Mouse (Mus musculus) thymus, postnatal 10 days (tissue): ENCODE results near the gene Mpv17l2.

Experiments used
- DNase-seq, 2 experiments: peaks; one replicate each; pipeline ENCODE4 v3.0.0; 2021; ENCODE audit warnings: low spot score in 2 of 2

Gene Mpv17l2

GRCm38 (mm10) chr8:70721601-70722000 is 39.1 kb downstream of the Mpv17l2 start:
- DNase-seq = no peak

- DNase-seq = peak; percentile 51 to 79
These were observed 40.0 kb downstream of the Mpv17l2 start for GRCm38 (mm10) chr8:70720739-70721138.

- no peak for DNase-seq
These were observed 40.9 kb downstream of the Mpv17l2 start for GRCm38 (mm10) chr8:70719796-70720270.

DNA sequence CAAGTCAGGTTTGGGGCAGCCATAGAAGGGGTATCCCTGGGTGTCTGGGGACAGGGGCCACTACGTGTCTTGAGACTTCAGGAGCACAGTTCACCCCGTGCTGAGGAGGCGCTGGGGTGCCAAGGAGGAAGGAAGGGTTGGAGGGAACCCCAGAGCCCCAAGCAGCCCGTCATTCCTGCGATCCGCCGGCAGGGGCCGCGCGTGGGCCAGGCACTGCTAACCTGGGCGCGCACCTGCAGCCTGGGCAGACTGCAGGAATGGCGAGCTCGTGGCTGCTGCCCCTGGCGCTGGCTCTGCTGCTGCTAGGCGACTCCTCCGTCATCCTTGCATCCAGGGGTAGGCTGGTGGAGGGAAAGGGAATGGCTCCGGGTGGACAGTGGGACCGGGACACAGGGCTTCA is 42.4 kb downstream of the Mpv17l2 start, which contains the start of gene Gm3336:
Gene Gm3336, plus strand, starts transcription at position 247 of the 400 bp plus-strand sequence.
- peak; percentile 71 to 86 for DNase-seq

DNA sequence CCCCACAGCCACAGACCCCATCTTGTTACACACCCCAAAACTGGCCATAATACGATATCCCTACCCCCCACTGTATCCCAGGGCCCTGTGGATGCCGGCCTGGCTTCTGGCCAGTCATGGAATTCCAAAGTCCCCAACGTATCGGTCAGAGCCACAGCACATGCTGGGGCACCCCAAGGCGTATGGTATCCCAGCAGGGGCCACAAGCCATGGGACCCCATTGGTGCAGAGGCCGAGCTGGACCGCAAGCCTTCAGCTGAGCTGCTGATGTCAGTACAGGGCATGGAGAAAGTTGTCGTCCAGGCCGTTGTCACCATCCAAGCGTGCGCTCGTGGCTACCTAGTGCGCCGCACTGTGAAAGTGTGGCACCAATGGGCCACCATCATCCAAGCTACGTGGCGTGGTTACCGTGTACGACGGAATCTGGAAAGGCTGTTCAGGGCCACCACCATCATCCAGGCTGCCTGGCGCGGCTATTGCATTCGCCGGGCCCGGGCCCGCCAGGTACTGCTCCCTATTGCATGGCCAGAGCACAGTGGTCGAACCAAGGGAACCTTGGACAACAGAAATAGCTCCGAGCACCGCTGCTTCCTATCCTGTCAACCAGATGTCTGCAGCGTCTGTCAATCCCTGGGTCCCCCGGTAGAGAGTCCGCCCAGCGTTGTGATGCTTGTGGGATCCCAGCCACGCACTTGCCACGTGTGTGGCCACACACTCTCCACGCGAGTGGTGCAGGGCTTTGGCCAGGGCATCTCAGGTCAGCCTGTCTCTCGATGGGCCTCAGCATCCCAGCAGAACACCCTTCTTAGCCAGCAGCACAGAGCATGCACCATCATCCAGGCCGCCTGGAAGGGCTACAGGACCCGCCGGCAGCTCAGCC is 44.0 kb downstream of the Mpv17l2 start:
- DNase-seq = no peak

DNA sequence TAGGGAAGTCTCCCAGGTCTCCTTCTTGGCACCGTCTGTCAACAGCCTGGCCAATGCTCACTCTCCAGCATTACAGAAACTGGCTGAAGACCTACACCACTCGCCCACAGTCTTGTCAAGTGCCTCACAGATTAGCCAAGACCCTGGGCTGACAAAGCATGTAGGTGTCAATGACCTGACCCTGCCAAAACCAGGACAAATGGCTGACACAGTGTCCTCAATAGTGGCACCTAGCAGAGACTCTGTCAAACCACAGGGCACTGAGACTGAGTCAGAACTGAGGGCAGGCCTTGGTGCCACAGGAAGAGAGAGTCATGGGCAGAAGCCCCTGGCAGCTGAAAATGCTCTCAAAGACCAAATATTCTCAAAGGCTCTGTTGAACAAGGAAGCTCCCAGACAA is 45.7 kb downstream of the Mpv17l2 start:
- DNase-seq = no peak

GRCm38 (mm10) chr8:70713991-70714390 is 46.8 kb downstream of the Mpv17l2 start:
- DNase-seq = no peak

DNA sequence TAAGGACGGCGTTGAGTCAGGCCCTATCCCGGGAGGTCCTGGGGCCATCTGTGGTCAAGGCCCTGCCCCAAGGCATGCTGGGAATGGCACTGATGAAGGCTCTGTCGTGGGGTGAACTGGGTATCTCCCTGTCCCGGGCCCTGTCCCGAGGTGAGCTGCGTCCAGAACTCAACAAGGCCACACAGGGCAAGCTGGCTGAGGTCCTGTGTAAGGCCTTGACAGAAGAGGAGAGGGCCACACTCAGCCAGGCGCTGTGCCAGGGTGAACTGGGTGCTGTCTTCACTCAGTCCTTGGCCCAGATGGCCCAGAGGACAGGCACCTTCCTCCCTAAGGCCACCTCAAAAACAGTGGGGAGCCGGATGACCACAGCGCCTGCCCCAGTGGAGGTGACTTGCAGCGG is 49.7 kb downstream of the Mpv17l2 start:
- no peak for DNase-seq

GRCm38 (mm10) chr8:70710296-70710695 is 50.5 kb downstream of the Mpv17l2 start:
- no peak for DNase-seq

- no peak for DNase-seq
These were observed 51.0 kb downstream of the Mpv17l2 start for GRCm38 (mm10) chr8:70709794-70710193.
